Mouse (Mus musculus) heart, embryonic 16.5 days (tissue): ENCODE measurements around the gene Gng12. TPM values are rescaled to one million over a fixed set of nuclear protein-coding genes. Genes with fewer than 3 reads are reported as not detected.
"Not testable (repeated sequence)": the region's sequence is repeated elsewhere in the genome, so short reads cannot be mapped to it uniquely, and the experiment has no call there.

Source experiments
- ATAC-seq: fragments of 200-750 bp; cut with Nextera tagmentation; replicated peaks from 2 replicates; pipeline ENCODE4 v1.8.0; 2017; ENCODE audit warnings: moderate number of reproducible peaks; ENCODE audit not compliant: insufficient read depth, low FRiP score; ENCODE audit errors: extremely low read depth
- H3K27ac ChIP-seq: fragments of 300-500 bp; sonication (generic); 2 replicates; pipeline ENCODE4 v1.5.1; 2014; ENCODE audit warnings: mild to moderate bottlenecking, low read length, control low read depth, moderate library complexity
- H3K27me3 ChIP-seq: fragments of 300-500 bp; sonication (generic); 2 replicates; pipeline ENCODE4 v1.6.1; 2014; ENCODE audit warnings: low read length, mixed read lengths; ENCODE audit not compliant: control insufficient read depth, insufficient read depth
- H3K36me3 ChIP-seq: fragments of 300-500 bp; sonication (generic); 2 replicates; pipeline ENCODE4 v1.6.1; 2014; ENCODE audit not compliant: control insufficient read depth, insufficient read depth
- H3K4me1 ChIP-seq: fragments of 300-500 bp; sonication (generic); 2 replicates; pipeline ENCODE4 v1.6.1; 2014; ENCODE audit warnings: low read length, mixed read lengths; ENCODE audit not compliant: control insufficient read depth, insufficient read depth
- H3K4me2 ChIP-seq: fragments of 300-500 bp; sonication (generic); 2 replicates; pipeline ENCODE4 v1.6.1; 2014; ENCODE audit warnings: low read depth, mild to moderate bottlenecking, control low read depth, low read length
- H3K4me3 ChIP-seq: fragments of 300-500 bp; sonication (generic); 2 replicates; pipeline ENCODE4 v1.5.1; 2014; ENCODE audit warnings: mild to moderate bottlenecking, control low read depth, low read length
- H3K9ac ChIP-seq: fragments of 300-500 bp; sonication (generic); 2 replicates; pipeline ENCODE4 v1.6.1; 2014; ENCODE audit warnings: low read length, control low read depth
- H3K9me3 ChIP-seq: fragments of 300-500 bp; sonication (generic); replicated peaks from 2 replicates; pipeline ENCODE4 v1.6.1; 2016; ENCODE audit warnings: low read length; ENCODE audit not compliant: control insufficient read depth
- WGBS: fragments of 180-500 bp; shearing (Covaris S2); extraction: QIAGEN DNeasy Blood & Tissue Kit; methylation state at CpG from one replicate; pipeline ENCODE4 v1.1.7; 2014; 5-methylcytosine and 5-hydroxymethylcytosine counted together
- polyA plus RNA-seq: library from polyadenylated mRNA; unstranded; fragments of >200 nt; fragmentation: Nextera tagmentation; extraction: Ambion mirVana; gene quantifications from 2 replicates; pipeline ENCODE4 v1.2.1, GENCODE M21; 2015

Gene Gng12
- 54.5 and 56.4 TPM in 2 replicates for polyA plus RNA-seq

DNA sequence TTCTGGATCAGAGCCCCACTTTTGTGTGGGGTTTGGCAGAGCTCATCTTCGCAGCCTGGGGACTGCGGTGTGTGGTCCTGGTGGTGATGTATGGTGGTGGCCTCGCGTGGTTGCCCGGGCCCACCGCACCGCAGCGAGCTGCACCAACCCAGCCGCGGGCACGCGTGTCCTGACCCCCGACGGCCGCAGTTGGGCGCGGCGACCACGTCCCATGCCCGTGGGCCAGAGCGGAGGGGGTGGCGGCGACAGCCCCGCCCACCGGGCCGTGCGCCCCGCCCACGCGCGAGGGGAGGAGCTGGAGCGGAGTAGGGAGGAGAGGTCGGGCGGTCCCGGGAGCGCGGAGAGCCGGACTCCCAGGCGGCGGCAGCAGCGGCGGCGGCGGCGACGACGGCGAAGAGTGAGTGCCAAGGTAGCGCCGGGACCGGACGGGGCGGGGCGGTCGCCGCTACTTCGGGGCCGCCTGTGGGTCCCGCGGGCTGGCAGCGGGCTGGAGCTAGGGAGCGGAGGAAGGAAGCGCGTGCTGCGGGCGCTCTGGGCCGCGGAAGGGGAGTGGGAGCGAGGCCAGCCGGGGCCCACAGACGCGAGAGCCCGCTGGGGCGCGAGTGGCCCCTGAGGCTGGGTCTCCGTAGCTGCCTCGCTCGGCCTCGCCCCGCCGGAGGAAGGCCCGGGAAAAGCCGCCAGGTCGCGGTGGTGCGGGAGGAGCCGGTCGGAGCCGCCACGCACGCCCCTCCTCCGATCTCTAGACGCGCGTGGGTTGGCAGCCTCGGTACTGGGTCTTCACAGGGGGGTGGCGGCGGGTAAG is at the start of gene Gng12:
TSS of gene Gng12 (plus strand) at position 279 of the 802 bp plus-strand sequence.
- Histone ChIP-seq H3K4me2 (peak within 1 kb of the TSS; percentile 89), H3K27me3 (no peaks in the 10 kb centered on the region), H3K4me3 (peak within 1 kb of the TSS; percentile 94), H3K9me3 (no peaks in the 10 kb centered on the region), H3K4me1 (peaks cover 5% of the 10 kb centered on the region), H3K27ac (peak within 1 kb of the TSS; percentile 72), H3K9ac (peak within 1 kb of the TSS; percentile 97), H3K36me3 (no peaks in the 10 kb centered on the region)
- under 1% methylated on average over 92 of the region's 98 CpGs for WGBS
- peak; percentile 93 for ATAC-seq

- Histone ChIP-seq H3K9ac (no peak overlapping the region), H3K4me2 (no peak overlapping the region), H3K9me3 (no peaks in the 10 kb centered on the region), H3K4me3 (no peak overlapping the region), H3K36me3 (no peaks in the 10 kb centered on the region), H3K27me3 (no peaks in the 10 kb centered on the region), H3K4me1 (peaks cover 3% of the 10 kb centered on the region; the same call in 1 of the 2 replicates), H3K27ac (no peak overlapping the region)
- ATAC-seq: no peak
- 18% methylated on average over 4 of the region's 4 CpGs for WGBS
Observed at GRCm38 (mm10) chr6:66848936-66849335, 47.3 kb upstream of the Gng12 start.

DNA sequence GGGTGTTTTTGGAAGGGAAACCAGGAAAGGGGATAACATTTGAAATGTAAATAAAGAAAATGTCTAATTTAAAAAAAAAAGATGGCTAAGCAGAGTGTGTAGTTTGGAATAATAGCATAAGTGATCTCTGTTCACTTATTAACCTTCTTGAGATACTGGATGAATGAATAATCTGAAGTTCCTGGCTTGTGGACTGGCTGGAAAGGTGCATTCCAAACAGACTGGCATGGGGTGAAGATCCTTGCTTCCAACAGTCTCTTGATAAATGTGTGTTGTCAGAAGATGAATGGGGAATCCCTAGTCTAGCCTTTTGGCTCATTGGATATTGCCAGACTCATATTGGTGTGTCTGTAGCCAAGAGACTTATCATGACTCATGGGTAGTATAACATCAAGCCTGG is 40.0 kb upstream of the Gng12 start:
- Histone ChIP-seq H3K36me3 (no peaks in the 10 kb centered on the region), H3K4me3 (no peak overlapping the region), H3K27me3 (no peaks in the 10 kb centered on the region), H3K4me2 (no peak overlapping the region), H3K9ac (no peak overlapping the region), H3K9me3 (no peaks in the 10 kb centered on the region), H3K4me1 (no peaks in the 10 kb centered on the region), H3K27ac (no peak overlapping the region)
- no peak for ATAC-seq

DNA sequence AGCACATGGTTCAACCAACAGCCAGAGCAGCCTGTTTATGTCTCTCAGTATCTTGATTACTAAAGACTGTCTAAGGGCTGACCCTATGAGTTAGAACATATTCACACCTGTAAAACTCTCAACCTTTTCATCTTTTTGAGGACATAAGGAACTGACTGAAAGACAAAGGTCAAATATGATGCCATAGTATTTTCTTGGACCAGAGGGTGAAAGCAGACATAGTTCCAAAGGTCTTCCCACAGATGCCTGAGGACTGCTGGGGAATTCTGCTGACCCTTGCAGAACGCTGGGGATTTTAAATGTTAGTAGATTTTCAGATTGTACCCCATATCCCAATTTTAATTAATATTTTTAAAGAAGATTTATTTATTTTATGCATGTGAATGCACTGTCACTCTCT is 37.8 kb upstream of the Gng12 start:
- Histone ChIP-seq H3K4me1 (no peaks in the 10 kb centered on the region), H3K4me3 (no peak overlapping the region), H3K9ac (no peak overlapping the region), H3K36me3 (no peaks in the 10 kb centered on the region), H3K27ac (no peak overlapping the region), H3K4me2 (no peak overlapping the region), H3K27me3 (no peaks in the 10 kb centered on the region), H3K9me3 (no peaks in the 10 kb centered on the region)
- no peak for ATAC-seq
- 70% methylated on average over 1 of the region's 1 CpGs for WGBS

DNA sequence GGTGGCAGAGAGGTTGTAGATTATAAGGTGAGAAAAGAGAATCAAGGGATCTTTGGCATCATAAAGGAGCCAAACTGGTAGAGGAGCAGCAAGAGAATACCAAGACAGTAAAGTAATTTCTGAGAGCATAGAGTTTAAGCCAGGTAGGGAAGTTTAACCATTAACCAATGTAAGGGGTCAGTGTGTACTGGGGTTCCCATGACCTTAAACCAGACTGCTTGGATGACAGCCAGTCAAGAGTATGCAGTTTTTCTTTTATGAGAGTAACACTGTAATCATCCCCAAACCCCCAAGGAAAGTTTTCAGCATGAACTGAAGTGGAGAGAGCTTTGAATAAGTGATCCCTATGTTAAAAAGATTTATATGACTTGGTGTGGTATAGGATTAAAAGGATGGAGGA is 36.8 kb upstream of the Gng12 start:
- H3K27ac ChIP-seq: no peak overlapping the region
- H3K9ac ChIP-seq: no peak overlapping the region
- H3K36me3 ChIP-seq: no peaks in the 10 kb centered on the region
- H3K4me3 ChIP-seq: no peak overlapping the region
- ATAC-seq: no peak
- H3K4me2 ChIP-seq: no peak overlapping the region
- H3K9me3 ChIP-seq: no peaks in the 10 kb centered on the region
- H3K27me3 ChIP-seq: no peaks in the 10 kb centered on the region
- H3K4me1 ChIP-seq: no peaks in the 10 kb centered on the region

DNA sequence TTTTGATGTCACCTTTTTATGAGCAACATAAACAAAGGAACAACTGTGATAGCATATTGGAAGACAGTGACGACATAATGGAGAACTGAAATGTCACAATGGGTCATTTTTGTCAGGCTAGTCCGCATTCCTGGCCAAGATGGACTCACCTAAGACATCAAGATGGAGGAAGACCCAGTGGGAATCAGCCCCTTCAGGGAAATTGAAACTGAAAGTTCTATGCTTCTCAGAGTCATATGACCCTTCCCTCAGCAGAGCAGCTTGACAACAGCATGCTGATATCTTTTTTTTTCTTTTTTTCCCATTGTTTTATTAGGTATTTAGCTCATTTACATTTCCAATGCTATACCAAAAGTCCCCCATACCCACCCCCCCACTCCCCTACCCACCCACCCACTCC is 31.7 kb upstream of the Gng12 start:
- WGBS: 72% methylated on average over 2 of the region's 2 CpGs
- no peaks in the 10 kb centered on the region for H3K27me3 ChIP-seq
- no peak overlapping the region for H3K9ac ChIP-seq
- ATAC-seq: no peak
- no peak overlapping the region for H3K4me2 ChIP-seq
- no peaks in the 10 kb centered on the region for H3K4me1 ChIP-seq
- no peaks in the 10 kb centered on the region for H3K9me3 ChIP-seq
- H3K36me3 ChIP-seq: no peaks in the 10 kb centered on the region
- H3K4me3 ChIP-seq: no peak overlapping the region
- no peak overlapping the region for H3K27ac ChIP-seq

- Histone ChIP-seq H3K9me3 (no peaks in the 10 kb centered on the region), H3K4me1 (no peaks in the 10 kb centered on the region), H3K36me3 (no peaks in the 10 kb centered on the region), H3K27me3 (no peaks in the 10 kb centered on the region), H3K27ac (no peak overlapping the region), H3K9ac (no peak overlapping the region), H3K4me2 (no peak overlapping the region), H3K4me3 (no peak overlapping the region)
- ATAC-seq: no peak
- WGBS: 88% methylated on average over 1 of the region's 1 CpGs
Observed at GRCm38 (mm10) chr6:66866295-66866694, 29.9 kb upstream of the Gng12 start.

DNA sequence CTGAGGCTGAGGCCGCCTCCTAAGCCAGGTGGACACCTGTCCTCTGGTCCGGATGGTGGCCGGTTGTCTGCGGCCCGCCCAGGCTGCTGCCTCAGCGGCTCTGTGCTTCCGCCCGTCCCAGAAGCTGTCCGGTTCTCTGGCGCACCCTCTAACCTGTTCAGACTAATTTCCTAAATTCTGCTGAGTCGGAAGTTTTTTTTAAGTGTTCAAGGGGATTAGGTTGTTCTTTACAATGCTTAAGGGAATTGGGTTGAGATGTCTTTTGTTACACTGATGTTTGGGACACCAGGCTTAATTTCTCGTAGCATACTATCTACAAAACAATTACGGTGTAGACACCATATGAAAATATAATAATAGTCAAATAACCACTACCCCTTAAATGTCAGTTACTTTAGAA is 19.1 kb upstream of the Gng12 start:
- not testable (repeated sequence) for H3K27ac ChIP-seq, H3K9me3 ChIP-seq, H3K4me2 ChIP-seq, ATAC-seq, H3K36me3 ChIP-seq, H3K9ac ChIP-seq, H3K4me1 ChIP-seq, H3K4me3 ChIP-seq, H3K27me3 ChIP-seq
- WGBS: 95% methylated on average over 9 of the region's 13 CpGs

- H3K4me3 ChIP-seq: no peak overlapping the region
- no peak for ATAC-seq
- H3K27ac ChIP-seq: no peak overlapping the region
- 79% methylated on average over 3 of the region's 3 CpGs for WGBS
- H3K9ac ChIP-seq: no peak overlapping the region
- H3K9me3 ChIP-seq: peaks cover 5% of the 10 kb centered on the region
- no peaks in the 10 kb centered on the region for H3K27me3 ChIP-seq
- H3K4me1 ChIP-seq: no peaks in the 10 kb centered on the region
- no peaks in the 10 kb centered on the region for H3K36me3 ChIP-seq
- H3K4me2 ChIP-seq: no peak overlapping the region
Observed at GRCm38 (mm10) chr6:66890349-66891158, 5.6 kb upstream of the Gng12 start.
